Mouse (Mus musculus) cerebellum, adult 18-20 months (tissue): ENCODE results near the gene Rfx5.
"Not testable (repeated sequence)": the region's sequence is repeated elsewhere in the genome, so short reads cannot be mapped to it uniquely, and the experiment has no call there.

Experiments
- DNase-seq, 2 experiments: peaks; one replicate each; pipeline ENCODE4 v3.0.0; 2021

Gene Rfx5

GRCm38 (mm10) chr3:94936147-94936546, 17.7 kb upstream of the Rfx5 start:
- DNase-seq = not testable (repeated sequence)

- not testable (repeated sequence) for DNase-seq
Measured at GRCm38 (mm10) chr3:94937194-94937593, 16.7 kb upstream of the Rfx5 start.

DNA sequence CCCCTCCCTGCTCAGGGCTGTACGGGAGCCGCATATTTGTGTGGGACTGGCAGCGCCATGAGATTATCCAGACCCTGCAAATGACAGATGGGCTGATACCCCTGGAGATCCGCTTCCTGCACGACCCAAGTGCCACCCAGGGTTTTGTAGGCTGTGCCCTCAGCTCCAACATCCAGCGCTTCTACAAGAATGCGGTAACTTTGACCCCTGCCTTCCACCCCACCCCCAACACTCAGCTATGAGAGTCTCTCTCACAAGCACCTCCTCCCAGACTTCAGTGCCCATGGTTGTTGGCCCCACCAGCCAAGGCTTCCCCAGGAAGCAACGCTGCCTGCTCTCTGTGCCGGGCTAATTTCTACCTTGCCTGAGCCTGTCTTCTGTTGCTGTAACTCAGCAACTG, 13.8 kb upstream of the Rfx5 start:
- DNase-seq = not testable (repeated sequence)

GRCm38 (mm10) chr3:94942211-94942967, 11.5 kb upstream of the Rfx5 start:
- DNase-seq = not testable (repeated sequence)

GRCm38 (mm10) chr3:94943706-94944105, 10.2 kb upstream of the Rfx5 start:
- not testable (repeated sequence) for DNase-seq

DNA sequence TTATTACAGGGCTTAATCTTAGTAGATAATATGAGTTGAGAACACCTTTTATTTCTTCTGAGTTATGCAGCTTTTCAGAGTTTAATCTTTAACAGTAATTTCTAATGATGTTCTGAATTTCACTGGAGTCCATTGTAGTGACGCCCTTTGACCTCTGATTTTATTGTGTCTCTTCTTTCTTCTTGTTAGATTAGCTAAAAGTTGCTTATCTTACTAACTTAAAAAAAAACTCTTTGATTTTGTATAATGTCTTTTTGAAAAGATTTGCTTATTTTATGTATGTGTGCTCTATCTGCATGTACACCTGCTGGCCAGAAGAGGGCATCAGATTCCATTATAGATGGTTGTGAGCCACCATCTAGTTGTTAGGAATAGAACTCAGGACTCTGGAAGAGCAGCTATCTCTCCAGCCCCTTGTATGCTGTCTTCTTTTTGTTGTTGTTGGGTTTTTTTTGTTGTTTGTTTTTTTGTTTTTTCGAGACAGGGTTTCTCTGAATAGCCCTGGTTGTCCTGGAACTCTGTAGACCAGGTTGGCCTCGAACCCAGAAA, 5.7 kb upstream of the Rfx5 start:
- DNase-seq = no peak

- no peak for DNase-seq
Measured at GRCm38 (mm10) chr3:94949645-94950044, 4.2 kb upstream of the Rfx5 start.

- peak; percentile 55 to 73 for DNase-seq
Measured at GRCm38 (mm10) chr3:94952806-94953205, 1.1 kb upstream of the Rfx5 start.

DNA sequence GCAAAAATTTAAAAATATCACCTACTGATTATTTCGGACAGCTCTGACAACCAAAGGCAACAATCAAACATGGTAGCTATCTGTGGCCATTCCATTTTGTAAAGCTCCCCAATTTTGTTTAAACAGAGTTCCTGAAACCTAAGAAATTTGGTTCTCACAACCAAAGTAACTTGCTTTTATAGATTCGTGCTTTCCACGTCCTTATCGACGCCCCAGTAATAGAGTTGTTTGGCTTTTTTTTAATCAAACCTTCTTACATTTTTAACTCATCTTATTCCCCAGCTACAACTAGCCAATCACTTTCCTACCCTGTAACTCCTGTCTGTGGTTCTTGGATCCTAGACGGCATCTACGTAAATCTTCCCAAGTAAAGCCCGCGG, 501 bp upstream of the Rfx5 start:
- DNase-seq = no peak

DNA sequence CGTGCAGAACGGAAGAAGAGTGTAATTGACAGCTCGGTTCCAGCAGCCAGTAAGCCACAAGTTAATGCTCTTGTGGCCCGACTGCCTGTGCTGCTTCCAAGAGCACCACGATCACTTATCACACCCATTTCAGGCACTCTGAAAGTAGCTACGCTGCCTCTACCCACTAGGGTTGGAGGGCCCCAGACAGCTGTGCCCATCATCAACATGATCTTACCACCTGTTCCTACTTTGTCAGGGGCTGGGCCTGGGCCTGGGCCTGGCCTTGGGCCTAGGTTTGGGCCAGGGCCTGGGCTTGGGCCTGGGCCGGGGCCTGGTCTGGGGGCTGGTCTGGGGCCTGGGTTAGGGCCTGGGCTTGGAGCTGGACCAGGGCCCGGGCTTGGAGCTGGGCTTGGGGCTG, 4.4 kb downstream of the Rfx5 start:
- DNase-seq = no peak

DNA sequence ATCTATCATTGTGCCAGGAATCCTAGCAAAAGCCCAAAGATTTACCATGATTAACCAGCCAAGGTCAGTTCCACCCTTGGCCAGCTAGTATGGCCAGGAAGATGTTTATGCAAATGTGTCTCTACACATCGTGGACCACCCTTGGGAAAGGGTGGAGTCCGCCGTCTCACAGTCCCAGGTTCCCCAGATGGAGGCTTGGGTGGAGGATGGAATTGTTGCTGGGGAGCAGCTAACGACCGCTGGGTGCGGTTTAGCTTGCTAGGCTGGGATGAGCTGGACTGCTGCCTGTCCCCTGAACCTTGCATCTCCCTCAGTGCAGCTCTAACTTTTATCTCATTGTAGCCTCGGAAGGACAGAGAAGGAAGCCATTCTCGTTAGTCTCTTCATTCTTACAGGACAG, 6.0 kb downstream of the Rfx5 start:
- no peak for DNase-seq

DNA sequence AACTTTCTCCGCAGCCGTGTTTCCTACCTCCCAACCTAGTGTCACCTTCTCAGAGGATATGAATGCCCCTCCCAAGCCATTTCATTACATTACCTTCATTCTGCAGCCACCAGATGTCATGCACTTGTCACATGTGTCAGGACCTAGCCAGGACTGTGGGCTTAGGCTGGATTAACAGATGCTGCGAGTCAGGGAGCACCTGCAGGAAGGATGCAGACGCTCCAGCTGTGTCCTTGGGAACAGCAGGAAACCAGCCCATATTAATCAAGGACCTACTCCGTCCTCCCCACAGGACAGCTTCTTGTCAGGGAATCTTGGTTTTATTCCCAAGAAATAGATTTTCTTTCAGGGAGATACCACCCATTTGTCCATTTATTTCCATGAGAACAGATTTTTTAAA, 6.4 kb downstream of the Rfx5 start:
- no peak for DNase-seq

DNA sequence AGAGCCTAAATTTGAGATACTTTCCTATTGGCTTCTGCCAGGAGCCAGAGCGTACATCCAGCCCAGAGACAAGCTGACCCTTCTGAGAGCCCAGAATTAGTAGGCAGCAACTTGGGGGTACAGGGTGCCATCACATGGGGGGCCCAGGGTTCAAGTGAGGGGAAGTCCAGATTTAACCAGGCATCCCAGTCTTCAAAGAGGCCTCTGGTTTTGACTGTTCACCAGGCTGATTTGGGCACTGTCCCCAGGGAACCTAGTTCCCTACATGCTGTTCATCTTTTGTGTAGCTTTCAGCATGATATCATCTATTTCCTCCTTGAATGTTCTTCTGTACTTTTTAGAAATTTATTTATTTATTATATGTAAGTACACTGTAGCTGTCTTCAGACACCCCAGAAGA, 11.1 kb downstream of the Rfx5 start:
- DNase-seq = no peak

DNA sequence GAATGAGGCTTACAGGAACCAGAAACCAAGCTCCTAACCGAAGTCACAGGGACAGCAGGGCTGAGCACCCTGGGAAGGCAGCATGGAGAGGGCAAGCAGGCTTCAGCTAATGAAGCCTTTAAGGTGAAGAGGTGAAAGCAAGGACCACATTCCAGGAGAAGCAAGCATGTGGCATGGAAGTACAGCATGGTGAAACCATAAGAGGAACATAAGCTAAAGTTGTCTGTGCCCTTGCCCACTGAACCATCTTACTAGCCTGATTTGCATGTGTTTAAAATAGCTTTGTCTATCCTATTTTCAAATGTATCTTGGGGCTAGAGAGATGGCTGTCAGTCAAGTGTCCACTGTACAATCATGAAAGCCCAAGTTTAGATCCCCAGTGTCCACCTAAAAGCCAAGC, 12.0 kb downstream of the Rfx5 start:
- no peak for DNase-seq

DNA sequence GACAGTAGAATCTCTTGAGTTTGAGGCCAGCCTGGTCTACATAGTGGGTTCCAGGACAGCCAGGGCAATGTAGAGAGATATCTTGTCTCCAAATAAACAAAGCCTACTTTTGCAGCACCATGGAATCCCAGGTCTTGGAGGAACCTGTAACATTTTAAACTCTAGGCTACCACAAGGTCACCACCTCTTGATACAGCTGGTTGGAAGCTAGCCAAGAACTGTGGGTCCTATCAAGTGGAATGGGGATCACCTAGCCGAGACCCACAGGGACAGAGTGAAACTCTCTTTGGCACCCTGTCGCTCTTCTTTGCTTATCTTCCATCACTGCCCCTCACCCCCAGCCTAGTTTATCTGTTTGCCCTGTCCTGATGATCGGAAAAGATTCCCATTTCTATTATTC, 18.7 kb downstream of the Rfx5 start:
- DNase-seq = no peak

GRCm38 (mm10) chr3:94973620-94974019, 19.7 kb downstream of the Rfx5 start:
- DNase-seq = no peak

DNA sequence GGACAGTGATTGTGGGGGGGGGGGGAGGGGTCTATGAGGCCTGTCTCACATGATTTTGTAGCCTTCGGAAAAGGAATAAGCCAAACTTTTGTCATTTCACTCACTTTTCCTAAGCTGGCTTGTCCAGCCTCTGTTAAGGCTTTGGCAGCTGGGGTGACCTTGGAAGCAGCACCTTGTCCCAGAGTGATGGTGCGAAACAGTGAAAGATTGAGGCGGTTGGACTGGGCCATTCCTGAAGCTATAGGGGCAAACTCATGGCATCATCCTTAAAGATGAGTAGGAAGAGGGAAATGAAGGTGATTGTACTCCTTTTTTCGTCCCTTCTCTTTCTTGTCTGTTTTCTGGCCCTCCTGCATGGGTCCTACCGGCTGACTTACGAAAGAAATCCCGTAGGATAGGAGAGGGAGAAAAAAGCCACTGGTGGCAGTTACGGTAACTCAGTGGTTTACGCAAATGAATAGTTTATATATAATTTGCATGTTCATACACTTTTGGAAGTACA, 20.2 kb downstream of the Rfx5 start:
- no peak for DNase-seq

- peak; percentile 79 to 87 for DNase-seq
Measured at GRCm38 (mm10) chr3:94974528-94975422, 20.9 kb downstream of the Rfx5 start, which contains the start of gene Pi4kb. TSS of gene Pi4kb (plus strand) at chr3:94974731.

- no peak for DNase-seq
Measured at GRCm38 (mm10) chr3:94984312-94984711, 30.4 kb downstream of the Rfx5 start.

DNA sequence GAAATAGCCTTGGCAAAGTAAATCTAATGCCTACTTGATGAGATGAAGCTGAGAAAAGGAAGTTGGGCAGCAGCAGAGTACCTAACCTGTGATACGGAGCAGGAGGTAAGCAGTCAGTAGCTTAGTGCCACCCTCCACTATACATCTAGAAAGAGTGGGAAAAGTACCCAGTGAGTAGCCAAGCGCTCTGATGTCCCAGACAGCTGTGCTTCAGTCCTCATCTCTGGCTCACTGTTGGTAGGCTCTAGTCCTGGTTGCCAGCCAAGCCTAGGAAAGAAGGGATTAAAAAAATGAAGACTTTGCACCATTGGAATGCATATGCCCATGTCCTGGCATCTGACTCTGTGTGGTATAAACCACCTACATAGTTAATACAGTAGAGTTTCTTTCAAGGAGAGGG, 31.6 kb downstream of the Rfx5 start:
- no peak for DNase-seq

DNA sequence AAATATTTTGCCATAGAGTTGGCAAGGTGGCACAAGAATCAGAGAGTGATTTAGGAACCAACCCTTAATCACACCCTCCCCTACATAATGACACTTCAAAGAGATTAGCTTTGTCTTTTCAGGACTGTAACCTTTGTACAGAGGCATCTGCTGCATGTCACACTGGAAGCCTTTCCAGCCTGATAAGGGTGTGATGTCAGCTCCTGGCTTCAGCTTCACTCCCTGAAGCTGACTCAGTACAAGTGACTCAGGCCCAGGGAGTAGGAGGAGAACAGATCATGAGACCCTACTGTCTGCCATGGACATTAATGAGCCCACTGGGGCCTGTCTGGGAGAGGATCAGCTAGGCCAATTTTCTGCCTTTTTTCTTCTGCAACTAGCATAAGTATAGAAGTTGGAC, 33.7 kb downstream of the Rfx5 start:
- no peak for DNase-seq

DNA sequence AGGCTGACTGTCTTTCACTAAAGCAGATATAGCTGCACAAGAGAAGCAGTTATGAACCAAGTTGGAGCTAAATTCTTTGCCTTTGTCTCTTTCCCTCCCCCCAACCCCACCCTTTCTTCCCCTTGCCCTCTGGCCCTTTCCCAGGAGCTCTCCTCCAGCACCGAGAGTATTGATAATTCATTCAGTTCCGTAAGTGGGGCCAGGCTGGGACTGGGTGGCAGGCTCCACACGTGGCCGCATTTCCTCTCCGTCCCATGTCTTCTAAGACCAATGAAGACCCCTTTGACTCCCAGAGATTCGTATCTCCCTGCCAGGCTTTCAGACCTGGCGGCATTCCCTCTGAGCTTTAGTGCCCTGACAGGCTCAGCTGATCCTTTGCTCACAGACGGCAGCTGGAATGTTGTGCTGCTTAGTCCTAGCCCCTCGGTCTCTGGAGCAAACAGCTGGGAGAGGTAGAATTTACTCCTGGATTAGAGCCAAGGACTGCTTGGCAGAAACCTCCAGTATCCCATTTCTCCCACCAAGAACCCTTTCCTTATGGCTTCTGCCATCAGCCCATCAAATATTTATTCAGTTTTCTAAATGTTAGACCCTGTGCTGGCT, 35.4 kb downstream of the Rfx5 start:
- DNase-seq = no peak

DNA sequence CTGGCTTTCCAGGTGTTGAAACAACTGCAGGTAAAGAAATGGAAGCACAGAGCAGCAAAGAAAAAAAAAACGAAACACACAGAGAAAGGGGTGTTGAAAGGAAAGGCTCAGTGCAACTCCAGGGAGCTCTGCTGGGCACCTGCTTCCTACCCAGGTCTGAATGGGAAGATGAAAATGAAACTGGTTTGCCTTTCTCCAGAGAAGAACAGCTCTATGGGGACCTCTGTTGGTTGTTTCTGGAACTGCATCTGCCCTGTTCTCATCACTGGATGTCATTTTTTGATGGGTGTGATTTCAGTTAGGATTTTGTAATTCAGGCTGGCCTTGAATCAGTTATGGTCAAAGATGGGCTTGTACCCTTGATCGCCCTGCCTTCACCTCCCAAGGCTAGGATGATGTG, 43.1 kb downstream of the Rfx5 start:
- peak; percentile 86 to 87 for DNase-seq
